Mouse (Mus musculus): ENCODE data around the gene Gm6592. TPM values are rescaled to one million over a fixed set of nuclear protein-coding genes. Genes with fewer than 3 reads are reported as not detected.
"Not testable (repeated sequence)": the region's sequence is repeated elsewhere in the genome, so short reads cannot be mapped to it uniquely, and the experiment has no call there.

Gene Gm6592
- not detected in 2 replicates for polyA plus RNA-seq (2015; fragmentation: Nextera tagmentation; extraction: Ambion mirVana)

DNA sequence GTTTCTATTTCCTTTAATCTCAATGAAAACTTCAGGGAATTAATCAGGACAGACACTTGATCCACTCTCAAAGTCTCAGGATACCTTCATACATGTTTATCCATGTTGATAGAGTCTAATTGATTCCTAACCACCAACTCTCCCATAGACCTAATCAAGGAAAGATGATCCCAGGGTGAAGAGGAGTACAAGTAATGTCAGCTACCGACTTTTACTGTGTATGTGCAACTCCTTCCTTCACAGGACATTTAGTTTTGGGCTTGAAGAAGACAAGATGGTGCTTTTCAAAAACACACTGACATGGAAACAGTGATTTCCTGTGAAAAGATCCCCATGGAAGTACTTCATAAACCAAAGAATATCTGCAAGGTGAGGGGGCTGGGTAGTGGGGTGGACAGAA, at the start of gene Gm6592:
Gm6592 (plus strand) TSS at position 301 of the 400 bp plus-strand sequence.
- WGBS = 70% methylated on average over 1 of the region's 1 CpGs
- no peak within 1 kb of the TSS for H3K27ac ChIP-seq (ENCODE audit: low read length)
- no peak within 1 kb of the TSS for H3K4me3 ChIP-seq (replicated peaks; ENCODE audit: low read length)
- H3K4me1 ChIP-seq (replicated peaks; ENCODE audit: control insufficient read depth, insufficient read depth, low read length) = no peaks in the 10 kb centered on the region
- ATAC-seq = no peak
- H3K4me2 ChIP-seq (ENCODE audit: low read length) = no peak within 1 kb of the TSS
- no peaks in the 10 kb centered on the region for H3K36me3 ChIP-seq (ENCODE audit: control insufficient read depth, insufficient read depth)
- H3K9me3 ChIP-seq (ENCODE audit: control insufficient read depth, low read length) = no peaks in the 10 kb centered on the region
- no peak within 1 kb of the TSS for H3K9ac ChIP-seq (replicated peaks; ENCODE audit: low read depth, low read length)
- no peaks in the 10 kb centered on the region for H3K27me3 ChIP-seq (replicated peaks; ENCODE audit: control insufficient read depth, insufficient read depth, low read length)

DNA sequence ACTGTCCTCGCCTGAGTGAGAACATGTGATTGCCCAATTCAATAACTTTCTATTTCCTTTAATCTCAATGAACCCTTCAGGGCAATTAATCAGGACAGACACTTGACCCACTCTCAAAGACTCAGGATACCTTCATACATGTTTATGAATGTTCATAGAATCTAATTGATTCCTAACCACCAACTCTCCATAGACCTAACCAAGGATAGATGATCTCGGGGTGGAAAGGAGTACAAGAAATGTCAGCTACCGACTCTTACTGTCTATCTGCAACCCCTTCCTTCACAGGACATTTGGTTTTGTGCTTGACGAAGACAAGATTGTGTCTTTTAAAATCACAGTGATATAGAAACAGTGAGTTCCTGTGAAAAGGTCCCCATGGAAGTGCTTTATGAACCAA, 40.4 kb upstream of the Gm6592 start, which contains the start of gene Ssxb5:
Ssxb5 (plus strand) TSS at position 301 of the 400 bp plus-strand sequence.
- not testable (repeated sequence) for H3K4me3 ChIP-seq (replicated peaks; ENCODE audit: low read length); H3K27me3 ChIP-seq (replicated peaks; ENCODE audit: control insufficient read depth, insufficient read depth, low read length); H3K36me3 ChIP-seq (ENCODE audit: control insufficient read depth, insufficient read depth); H3K4me1 ChIP-seq (replicated peaks; ENCODE audit: control insufficient read depth, insufficient read depth, low read length); H3K9me3 ChIP-seq (ENCODE audit: control insufficient read depth, low read length); H3K4me2 ChIP-seq (ENCODE audit: low read length); H3K27ac ChIP-seq (ENCODE audit: low read length); H3K9ac ChIP-seq (replicated peaks; ENCODE audit: low read depth, low read length); ATAC-seq
- WGBS = 86% methylated on average over 4 of the region's 4 CpGs

DNA sequence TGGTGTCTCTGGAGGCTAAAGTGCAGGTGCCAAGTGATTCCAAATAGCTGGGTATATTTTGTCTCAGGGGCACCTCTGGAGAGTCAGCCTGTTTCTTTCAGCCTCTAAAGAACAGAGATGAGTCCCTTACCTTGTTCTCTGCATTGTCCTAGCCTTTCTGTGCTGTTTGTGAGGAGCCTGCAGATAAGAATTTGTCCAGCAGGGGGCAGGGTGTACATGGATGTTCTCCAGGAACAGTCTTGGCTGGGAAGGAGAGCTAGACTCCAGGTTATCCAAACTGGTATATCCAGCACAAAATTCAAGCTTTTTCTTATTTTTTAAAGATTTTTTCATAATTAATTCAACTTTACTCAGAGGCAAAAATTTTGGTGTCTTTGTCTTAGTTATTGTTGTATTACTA, 11.8 kb upstream of the Gm6592 start:
- Histone ChIP-seq H3K4me2 (ENCODE audit: low read length) (no peak overlapping the region), H3K4me1 (replicated peaks; ENCODE audit: control insufficient read depth, insufficient read depth, low read length) (no peaks in the 10 kb centered on the region), H3K4me3 (replicated peaks; ENCODE audit: low read length) (no peak overlapping the region), H3K9me3 (ENCODE audit: control insufficient read depth, low read length) (no peaks in the 10 kb centered on the region), H3K9ac (replicated peaks; ENCODE audit: low read depth, low read length) (no peak overlapping the region), H3K36me3 (ENCODE audit: control insufficient read depth, insufficient read depth) (no peaks in the 10 kb centered on the region), H3K27me3 (replicated peaks; ENCODE audit: control insufficient read depth, insufficient read depth, low read length) (no peaks in the 10 kb centered on the region), H3K27ac (ENCODE audit: low read length) (no peak overlapping the region)
- no peak for ATAC-seq

DNA sequence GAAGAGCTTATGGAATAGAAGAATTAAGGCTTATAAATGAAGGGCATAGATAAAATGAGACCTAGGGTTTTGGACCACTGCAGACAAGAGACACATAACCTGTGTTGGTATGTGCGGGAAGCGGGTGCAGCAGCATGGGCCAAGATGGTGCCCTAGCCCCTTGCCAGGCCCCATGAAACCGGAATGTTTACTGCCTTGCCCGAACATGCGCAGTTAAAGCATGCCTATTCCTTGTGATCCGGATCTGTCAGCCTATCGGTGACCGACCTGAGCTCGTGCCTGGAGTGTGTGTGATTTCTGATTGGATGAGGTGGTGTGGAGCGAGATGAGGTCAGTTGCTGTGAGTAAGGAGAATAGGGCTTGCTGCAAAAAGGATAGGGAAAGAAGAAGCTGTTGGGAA, 8.7 kb downstream of the Gm6592 start:
- Histone ChIP-seq H3K4me3 (replicated peaks; ENCODE audit: low read length) (no peak overlapping the region), H3K36me3 (ENCODE audit: control insufficient read depth, insufficient read depth) (no peaks in the 10 kb centered on the region), H3K9me3 (ENCODE audit: control insufficient read depth, low read length) (no peaks in the 10 kb centered on the region), H3K4me1 (replicated peaks; ENCODE audit: control insufficient read depth, insufficient read depth, low read length) (no peaks in the 10 kb centered on the region), H3K4me2 (ENCODE audit: low read length) (no peak overlapping the region), H3K27me3 (replicated peaks; ENCODE audit: control insufficient read depth, insufficient read depth, low read length) (no peaks in the 10 kb centered on the region), H3K27ac (ENCODE audit: low read length) (no peak overlapping the region), H3K9ac (replicated peaks; ENCODE audit: low read depth, low read length) (no peak overlapping the region)
- no peak for ATAC-seq
- 90% methylated on average over 10 of the region's 10 CpGs for WGBS

DNA sequence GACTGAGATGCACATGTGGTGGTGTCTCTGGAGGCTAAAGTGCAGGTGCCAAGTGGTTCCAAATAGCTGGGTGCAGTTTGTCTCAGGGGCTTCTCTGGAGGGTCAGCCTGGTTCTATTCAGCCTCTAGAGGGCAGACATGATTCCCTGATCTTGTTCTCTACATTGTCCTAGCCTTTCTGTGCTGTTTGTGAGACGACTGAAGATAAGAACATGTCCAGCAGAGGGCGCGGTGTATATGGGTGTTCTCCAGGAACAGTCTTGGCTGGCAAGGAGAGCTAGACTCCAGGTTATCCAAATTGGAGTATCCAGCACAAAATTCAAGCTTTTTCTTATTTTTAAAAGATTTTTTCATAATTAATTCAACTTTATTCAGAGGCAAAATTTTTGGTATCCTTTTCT, 20.5 kb downstream of the Gm6592 start:
- not testable (repeated sequence) for H3K4me3 ChIP-seq (replicated peaks; ENCODE audit: low read length); H3K4me2 ChIP-seq (ENCODE audit: low read length); H3K27me3 ChIP-seq (replicated peaks; ENCODE audit: control insufficient read depth, insufficient read depth, low read length); H3K36me3 ChIP-seq (ENCODE audit: control insufficient read depth, insufficient read depth); H3K9ac ChIP-seq (replicated peaks; ENCODE audit: low read depth, low read length); H3K4me1 ChIP-seq (replicated peaks; ENCODE audit: control insufficient read depth, insufficient read depth, low read length); H3K9me3 ChIP-seq (ENCODE audit: control insufficient read depth, low read length); H3K27ac ChIP-seq (ENCODE audit: low read length)
- ATAC-seq = peak; percentile 62; the same call in 1 of the 2 replicates
- 2% methylated on average over 3 of the region's 3 CpGs for WGBS

DNA sequence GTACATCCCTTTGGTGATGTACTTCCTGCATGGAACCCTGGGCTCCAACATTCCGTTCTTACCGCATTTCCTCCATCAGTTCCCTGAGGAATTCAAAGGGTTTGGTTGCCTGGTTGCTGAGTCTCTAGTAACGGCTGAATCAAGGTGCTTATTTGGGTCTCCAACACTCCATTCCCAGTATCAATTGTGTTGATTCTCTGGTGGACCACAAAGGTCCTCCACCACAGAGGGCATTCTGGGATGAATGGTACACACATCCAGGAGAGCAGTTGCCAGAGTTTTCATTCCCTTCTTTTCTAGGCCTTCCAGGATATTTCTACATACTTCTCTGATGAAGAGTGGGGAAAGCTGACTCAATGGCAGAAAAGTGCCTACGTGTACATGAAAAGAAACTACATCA, 30.2 kb downstream of the Gm6592 start, which contains the start of gene Gm5751:
Gm5751 (plus strand) TSS at position 301 of the 400 bp plus-strand sequence.
- 85% methylated on average over 3 of the region's 4 CpGs for WGBS
- H3K27ac ChIP-seq (ENCODE audit: low read length) = not testable (repeated sequence)

DNA sequence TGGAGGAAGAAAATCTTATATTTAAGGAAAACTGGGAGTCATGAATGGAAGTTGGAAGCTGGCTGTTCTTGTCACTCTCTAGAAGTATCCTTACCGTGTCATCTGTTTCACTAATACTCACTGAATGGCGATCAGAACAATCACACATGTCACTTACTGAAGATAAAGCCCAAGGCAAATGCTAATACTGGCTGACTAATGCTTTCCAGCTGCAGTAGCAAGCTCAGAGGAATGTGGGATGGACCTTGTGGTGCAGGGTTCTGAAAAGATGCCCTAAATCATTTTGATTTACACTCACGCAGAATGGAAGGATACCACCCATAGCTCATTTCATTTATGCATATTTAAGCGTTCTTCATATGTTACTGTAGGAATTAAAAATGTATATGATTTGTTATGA, 40.5 kb downstream of the Gm6592 start:
- Histone ChIP-seq H3K27me3 (replicated peaks; ENCODE audit: control insufficient read depth, insufficient read depth, low read length) (no peaks in the 10 kb centered on the region), H3K4me3 (replicated peaks; ENCODE audit: low read length) (no peak overlapping the region), H3K4me1 (replicated peaks; ENCODE audit: control insufficient read depth, insufficient read depth, low read length) (no peaks in the 10 kb centered on the region), H3K9me3 (ENCODE audit: control insufficient read depth, low read length) (no peaks in the 10 kb centered on the region), H3K4me2 (ENCODE audit: low read length) (no peak overlapping the region), H3K27ac (ENCODE audit: low read length) (no peak overlapping the region), H3K36me3 (ENCODE audit: control insufficient read depth, insufficient read depth) (no peaks in the 10 kb centered on the region), H3K9ac (replicated peaks; ENCODE audit: low read depth, low read length) (no peak overlapping the region)
- no peak for ATAC-seq
- WGBS = 77% methylated on average over 4 of the region's 4 CpGs

More for the DNA sequence above, 30.2 kb downstream of the Gm6592 start, which contains the start of gene Gm5751:
- ATAC-seq; H3K27me3 ChIP-seq (replicated peaks; ENCODE audit: control insufficient read depth, insufficient read depth, low read length); H3K9me3 ChIP-seq (ENCODE audit: control insufficient read depth, low read length); H3K9ac ChIP-seq (replicated peaks; ENCODE audit: low read depth, low read length); H3K4me1 ChIP-seq (replicated peaks; ENCODE audit: control insufficient read depth, insufficient read depth, low read length); H3K4me3 ChIP-seq (replicated peaks; ENCODE audit: low read length); H3K36me3 ChIP-seq (ENCODE audit: control insufficient read depth, insufficient read depth); H3K4me2 ChIP-seq (ENCODE audit: low read length): not testable (repeated sequence)

DNA sequence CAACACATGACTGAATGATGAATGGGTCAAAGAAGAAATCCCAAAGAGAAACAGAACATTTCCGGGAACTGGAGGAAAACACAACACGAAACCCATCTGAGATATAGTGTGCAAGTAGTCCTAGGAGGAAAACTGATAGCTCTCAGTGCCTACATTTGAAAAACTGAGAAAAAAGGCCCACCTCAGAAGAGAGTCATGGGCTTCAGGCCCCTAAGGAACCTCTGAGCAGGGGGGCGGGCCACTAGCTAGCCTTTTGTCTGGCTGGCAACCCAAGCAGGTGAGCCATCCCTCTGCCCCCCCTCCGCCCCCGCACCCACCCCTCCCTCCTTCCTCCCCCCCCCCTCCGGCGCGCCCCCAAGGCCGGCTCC, 48.2 kb downstream of the Gm6592 start:
- no peaks in the 10 kb centered on the region for H3K27me3 ChIP-seq (replicated peaks; ENCODE audit: control insufficient read depth, insufficient read depth, low read length)
- peak; percentile 13 for ATAC-seq
- H3K36me3 ChIP-seq (ENCODE audit: control insufficient read depth, insufficient read depth) = no peaks in the 10 kb centered on the region
- no peaks in the 10 kb centered on the region for H3K9me3 ChIP-seq (ENCODE audit: control insufficient read depth, low read length)
- peak overlapping the region; percentile 64 for H3K4me2 ChIP-seq (ENCODE audit: low read length)
- H3K4me1 ChIP-seq (replicated peaks; ENCODE audit: control insufficient read depth, insufficient read depth, low read length) = peaks cover 3% of the 10 kb centered on the region
- peak overlapping the region; percentile 80 for H3K9ac ChIP-seq (replicated peaks; ENCODE audit: low read depth, low read length)
- H3K4me3 ChIP-seq (replicated peaks; ENCODE audit: low read length) = peak overlapping the region; percentile 63
- WGBS = 44% methylated on average over 3 of the region's 9 CpGs
- no peak overlapping the region for H3K27ac ChIP-seq (ENCODE audit: low read length)

DNA sequence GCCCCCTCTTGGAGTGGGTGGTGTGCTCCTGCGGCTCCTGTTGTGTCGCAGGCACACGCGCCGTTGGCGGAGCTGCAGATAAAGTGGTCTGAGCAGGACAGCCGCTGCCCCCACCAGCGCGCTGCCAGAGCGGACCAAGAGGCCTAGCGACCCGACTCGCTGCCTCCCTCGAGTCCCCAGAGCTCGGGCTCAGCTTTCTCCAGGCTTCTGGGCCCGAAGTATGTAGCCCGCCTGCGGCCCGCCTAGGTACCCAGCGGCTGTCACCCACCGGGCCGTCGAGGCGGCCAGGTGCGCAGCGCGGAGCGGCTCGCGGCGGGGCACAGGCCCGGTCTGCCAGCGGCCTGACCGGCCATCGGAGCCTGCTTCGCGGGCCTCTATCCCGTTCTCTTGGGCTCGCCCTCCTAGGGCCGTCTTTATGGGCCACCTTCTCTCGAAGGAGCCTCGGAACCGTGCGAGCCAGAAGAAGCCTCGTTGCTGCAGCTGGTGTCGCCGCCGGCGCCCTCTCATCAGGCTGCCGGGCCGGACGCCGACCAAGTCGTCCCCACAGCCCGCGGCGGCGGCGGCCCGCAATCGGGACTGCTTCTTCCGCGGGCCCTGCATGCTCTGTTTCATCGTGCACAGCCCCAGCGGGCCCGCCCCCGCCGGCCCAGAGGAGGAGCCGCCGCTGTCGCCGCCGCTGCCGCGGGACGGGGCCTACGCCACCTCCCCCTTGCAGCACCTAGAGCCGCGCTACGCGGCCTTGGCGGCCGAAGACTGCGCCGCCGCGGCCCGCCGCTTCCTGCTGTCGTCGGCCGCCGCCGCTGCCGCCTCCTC, 48.8 kb downstream of the Gm6592 start, which contains the start of gene B630019K06Rik:
B630019K06Rik (plus strand) TSS at position 40 of the 813 bp plus-strand sequence.
- no peaks in the 10 kb centered on the region for H3K36me3 ChIP-seq (ENCODE audit: control insufficient read depth, insufficient read depth)
- H3K27ac ChIP-seq (ENCODE audit: low read length) = peak within 1 kb of the TSS; percentile 83
- peak; percentile 94 for ATAC-seq
- WGBS = 21% methylated on average over 60 of the region's 95 CpGs
- no peaks in the 10 kb centered on the region for H3K27me3 ChIP-seq (replicated peaks; ENCODE audit: control insufficient read depth, insufficient read depth, low read length)
- peak within 1 kb of the TSS; percentile 63 for H3K4me3 ChIP-seq (replicated peaks; ENCODE audit: low read length)
- peaks cover 3% of the 10 kb centered on the region for H3K4me1 ChIP-seq (replicated peaks; ENCODE audit: control insufficient read depth, insufficient read depth, low read length)
- peak within 1 kb of the TSS; percentile 80 for H3K9ac ChIP-seq (replicated peaks; ENCODE audit: low read depth, low read length)
- H3K9me3 ChIP-seq (ENCODE audit: control insufficient read depth, low read length) = no peaks in the 10 kb centered on the region
- peak within 1 kb of the TSS; percentile 64 for H3K4me2 ChIP-seq (ENCODE audit: low read length)
